Mouse (Mus musculus): Measurements from ENCODE around the gene Rbm38.

- peak; percentile 47; the same call in 1 of the 2 replicates for TF ChIP-seq CTCF (IDR thresholded peaks at IDR 0.05; ENCODE audit: control insufficient read depth, insufficient read depth, low read length)
- peak; percentile 49; the same call in 1 of the 2 replicates for TF ChIP-seq POLR2A (IDR thresholded peaks at IDR 0.05; ENCODE audit: borderline replicate concordance, control insufficient read depth, low read depth, low read length)
These were observed 17.7 kb downstream of the Rbm38 start for GRCm38 (mm10) chr2:173037827-173038607.

Data from bone marrow, adult 2 months (tissue).